Mouse (Mus musculus) MEL (cell line): ENCODE data around the gene Itgb2l. TPM values are rescaled to one million over a fixed set of nuclear protein-coding genes. Genes with fewer than 3 reads are reported as not detected.

ENCODE experiments used
- DNase-seq: peaks from one replicate; pipeline ENCODE4 v3.0.0; 2011; ENCODE audit warnings: low read depth, low spot score
- H3K27ac ChIP-seq: 2 replicates; pipeline ENCODE4 v1.5.1; 2012; ENCODE audit warnings: low read depth, mild to moderate bottlenecking, control low read depth, low read length, moderate library complexity; ENCODE audit not compliant: control insufficient read depth
- H3K27me3 ChIP-seq, 2 experiments: fragments of 150-350 bp in 1 of 2; sonication (generic) in 1 of 2; 2 replicates each; pipeline ENCODE4 v1.6.1; 2012; ENCODE audit warnings: low read length in 2 of 2, mild to moderate bottlenecking in 2 of 2, improper control_type of control experiment in 1 of 2, moderate library complexity in 1 of 2; ENCODE audit not compliant: insufficient read depth in 2 of 2, control insufficient read depth in 1 of 2
- H3K36me3 ChIP-seq, 2 experiments: 2 replicates each; pipeline ENCODE4 v1.6.1; 2012 to 2014; ENCODE audit warnings: low read length in 2 of 2, improper control_type of control experiment in 1 of 2, inconsistent platforms in 1 of 2, mild to moderate bottlenecking in 1 of 2; ENCODE audit not compliant: insufficient read depth in 2 of 2, control insufficient read depth in 1 of 2
- H3K4me1 ChIP-seq, 2 experiments: fragments of 150-350 bp in 1 of 2; sonication (generic) in 1 of 2; 2 replicates each; pipeline ENCODE4 v1.6.1; 2012; ENCODE audit warnings: low read length in 2 of 2, improper control_type of control experiment in 1 of 2, mild to moderate bottlenecking in 1 of 2; ENCODE audit not compliant: insufficient read depth in 2 of 2, control insufficient read depth in 1 of 2
- H3K4me3 ChIP-seq, 2 experiments: fragments of 150-350 bp in 1 of 2; sonication (generic) in 1 of 2; 2 replicates each; pipeline ENCODE4 v1.5.1; 2012; ENCODE audit warnings: low read depth in 2 of 2, low read length in 2 of 2, mild to moderate bottlenecking in 2 of 2, moderate library complexity in 2 of 2, control low read depth in 1 of 2, improper control_type of control experiment in 1 of 2; ENCODE audit not compliant: control insufficient read depth in 1 of 2, insufficient read depth in 1 of 2
- H3K79me2 ChIP-seq: 2 replicates; pipeline ENCODE4 v1.6.1; 2012; ENCODE audit warnings: mild to moderate bottlenecking, low read length, moderate library complexity; ENCODE audit not compliant: control insufficient read depth, poor library complexity, insufficient read depth
- H3K9ac ChIP-seq: 2 replicates; pipeline ENCODE4 v1.6.1; 2012; ENCODE audit warnings: low read depth, mild to moderate bottlenecking, control low read depth, low read length, moderate library complexity; ENCODE audit not compliant: control insufficient read depth, poor library complexity, severe bottlenecking
- H3K9me3 ChIP-seq: fragments of 150-350 bp; sonication (generic); replicated peaks from 2 replicates; pipeline ENCODE4 v1.6.1; 2012; ENCODE audit warnings: mild to moderate bottlenecking, low read length, improper control_type of control experiment, moderate library complexity; ENCODE audit not compliant: insufficient read depth
- BHLHE40 ChIP-seq: IDR thresholded peaks from 2 replicates; pipeline ENCODE4 v1.6.1; 2012; ENCODE audit warnings: low read depth, mild to moderate bottlenecking, inconsistent platforms, low read length, improper control_type of control experiment, borderline replicate concordance
- CHD1 ChIP-seq: IDR thresholded peaks from 2 replicates; pipeline ENCODE4 v1.6.1; 2012; ENCODE audit warnings: low read depth, mild to moderate bottlenecking, inconsistent platforms, low read length, improper control_type of control experiment
- CHD2 ChIP-seq: IDR thresholded peaks from 2 replicates; pipeline ENCODE4 v1.6.1; 2011; ENCODE audit warnings: low read length, improper control_type of control experiment
- CTCF ChIP-seq, 3 experiments: IDR thresholded peaks in 2 of 3; conservative IDR thresholded peaks in 1 of 3; 2 replicates each; pipeline ENCODE4 v1.5.1; 2011 to 2012; ENCODE audit warnings: low read length in 3 of 3, low read depth in 2 of 3, mild to moderate bottlenecking in 2 of 3, improper control_type of control experiment in 1 of 3, inconsistent platforms in 1 of 3, mixed read lengths in 1 of 3, moderate library complexity in 1 of 3; ENCODE audit not compliant: control insufficient read depth in 1 of 3, insufficient read depth in 1 of 3, poor library complexity in 1 of 3, severe bottlenecking in 1 of 3
- ELF1 ChIP-seq: IDR thresholded peaks from 2 replicates; pipeline ENCODE4 v1.6.1; 2014; ENCODE audit warnings: low read depth, mild to moderate bottlenecking, inconsistent platforms, low read length, improper control_type of control experiment, moderate library complexity
- EP300 ChIP-seq, 2 experiments: IDR thresholded peaks; 2 replicates each; pipeline ENCODE4 v1.6.1; 2011; ENCODE audit warnings: improper control_type of control experiment in 2 of 2, low read length in 2 of 2, low read depth in 1 of 2, mild to moderate bottlenecking in 1 of 2
- ETS1 ChIP-seq: IDR thresholded peaks from 2 replicates; pipeline ENCODE4 v1.6.1; 2012; ENCODE audit warnings: low read depth, mild to moderate bottlenecking, inconsistent platforms, low read length, improper control_type of control experiment, moderate library complexity
- GABPA ChIP-seq: IDR thresholded peaks from 2 replicates; pipeline ENCODE4 v1.6.1; 2012; ENCODE audit warnings: low read depth, mild to moderate bottlenecking, inconsistent platforms, low read length, improper control_type of control experiment, moderate library complexity
- GATA1 ChIP-seq: IDR thresholded peaks from 2 replicates; pipeline ENCODE4 v1.6.1; 2011; ENCODE audit warnings: low read depth, low read length, improper control_type of control experiment
- HCFC1 ChIP-seq: IDR thresholded peaks from 2 replicates; pipeline ENCODE4 v1.6.1; 2012; ENCODE audit warnings: low read depth, mild to moderate bottlenecking, inconsistent platforms, low read length, improper control_type of control experiment, moderate library complexity
- KAT2A ChIP-seq: conservative IDR thresholded peaks from 2 replicates; pipeline ENCODE4 v1.6.1; 2012; ENCODE audit warnings: low read depth, low read length, improper control_type of control experiment, inconsistent platforms
- MAFK ChIP-seq: IDR thresholded peaks from 2 replicates; pipeline ENCODE4 v1.6.1; 2011; ENCODE audit warnings: low read depth, mild to moderate bottlenecking, low read length, improper control_type of control experiment, borderline replicate concordance
- MAX ChIP-seq: IDR thresholded peaks from 2 replicates; pipeline ENCODE4 v1.6.1; 2011; ENCODE audit warnings: low read length, improper control_type of control experiment
- MAZ ChIP-seq: IDR thresholded peaks from 2 replicates; pipeline ENCODE4 v1.6.1; 2012; ENCODE audit warnings: low read depth, mild to moderate bottlenecking, inconsistent platforms, low read length, improper control_type of control experiment
- MEF2A ChIP-seq: IDR thresholded peaks from 2 replicates; pipeline ENCODE4 v1.6.1; 2014; ENCODE audit warnings: low read depth, mild to moderate bottlenecking, inconsistent platforms, low read length, improper control_type of control experiment; ENCODE audit not compliant: poor library complexity, insufficient replicate concordance, severe bottlenecking; ENCODE audit errors: extremely low read depth
- MXI1 ChIP-seq: IDR thresholded peaks from 2 replicates; pipeline ENCODE4 v1.6.1; 2011; ENCODE audit warnings: mild to moderate bottlenecking, low read depth, low read length, improper control_type of control experiment
- POLR2AphosphoS2 ChIP-seq: IDR thresholded peaks from 2 replicates; pipeline ENCODE4 v1.6.1; 2011; ENCODE audit warnings: low read length, improper control_type of control experiment
- POLR2AphosphoS5 ChIP-seq: IDR thresholded peaks from 2 replicates; pipeline ENCODE4 v1.6.1; 2012; ENCODE audit warnings: low read depth, borderline replicate concordance, mild to moderate bottlenecking, inconsistent platforms, low read length, moderate library complexity, mixed read lengths
- RAD21 ChIP-seq: IDR thresholded peaks from 2 replicates; pipeline ENCODE4 v1.6.1; 2011; ENCODE audit warnings: mild to moderate bottlenecking, low read depth, low read length, improper control_type of control experiment
- SMC3 ChIP-seq: IDR thresholded peaks from 2 replicates; pipeline ENCODE4 v1.6.1; 2011; ENCODE audit warnings: low read depth, low read length, improper control_type of control experiment
- TBP ChIP-seq: IDR thresholded peaks from 2 replicates; pipeline ENCODE4 v1.8.0; 2011; ENCODE audit warnings: low read depth, low read length, improper control_type of control experiment
- UBTF ChIP-seq: IDR thresholded peaks from 2 replicates; pipeline ENCODE4 v1.6.1; 2012; ENCODE audit warnings: low read depth, mild to moderate bottlenecking, inconsistent platforms, low read length, improper control_type of control experiment, moderate library complexity, borderline replicate concordance; ENCODE audit not compliant: insufficient read depth
- ZKSCAN1 ChIP-seq: IDR thresholded peaks from 2 replicates; pipeline ENCODE4 v1.6.1; 2012; ENCODE audit warnings: low read depth, mild to moderate bottlenecking, inconsistent platforms, low read length, improper control_type of control experiment, moderate library complexity
- polyA plus RNA-seq, 2 experiments: library from polyadenylated mRNA; stranded (reverse) in 1 of 2; unstranded in 1 of 2; fragments of >175 nt in 1 of 2; fragments of >200 nt in 1 of 2; gene quantifications; 2 replicates each; pipeline versions ENCODE4 v1.2.1 to v1.2.4; 2012; ENCODE audit warnings: low replicate concordance in 2 of 2, low read depth in 1 of 2; ENCODE audit not compliant: insufficient read length in 2 of 2, insufficient read depth in 1 of 2, missing spikeins in 1 of 2
- total RNA-seq: library from RNA; depleted of rRNA; stranded (reverse); fragments of 300-350 nt; gene quantifications from 2 replicates; pipeline ENCODE4 v1.2.3, GENCODE M21; 2012

The Itgb2l gene
- total and polyA plus RNA-seq, 3 experiments, result not detected

GRCm38 (mm10) chr16:96395516-96395915 is 47.9 kb downstream of the Itgb2l start:
- no peak overlapping the region for H3K27ac ChIP-seq
- H3K9ac ChIP-seq, result no peak overlapping the region
- no peaks in the 10 kb centered on the region for H3K4me1 ChIP-seq
- H3K79me2 ChIP-seq, result no peaks in the 10 kb centered on the region
- H3K9me3 ChIP-seq, result no peaks in the 10 kb centered on the region
- no peaks in the 10 kb centered on the region for H3K27me3 ChIP-seq
- H3K4me3 ChIP-seq, result no peak overlapping the region
- no peak for DNase-seq
- no peaks in the 10 kb centered on the region for H3K36me3 ChIP-seq
- TF ChIP-seq EP300 (IDR thresholded peaks at IDR 0.05; ENCODE audit: low read depth in 1 of 2, low read length in 2 of 2), result no peak

DNA sequence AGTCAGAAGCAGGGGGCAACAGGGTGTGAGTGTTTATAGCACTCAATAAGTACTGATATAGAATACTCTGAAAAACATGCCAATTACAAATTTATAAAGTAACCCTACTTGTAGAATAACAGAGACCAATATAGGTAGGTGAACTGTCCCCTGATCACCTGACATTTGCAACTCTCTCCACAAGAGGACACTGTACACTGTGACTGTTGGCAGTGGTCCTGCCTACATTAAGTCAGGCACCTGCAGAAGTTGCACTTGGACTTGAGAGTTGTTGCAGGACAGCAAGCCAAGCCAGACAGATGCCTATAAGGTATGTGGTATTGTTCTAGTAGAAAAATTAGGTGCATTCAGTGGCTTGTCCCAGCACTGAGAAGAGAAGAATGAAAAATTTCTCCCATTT is 52.3 kb downstream of the Itgb2l start:
- no peak overlapping the region for H3K4me3 ChIP-seq
- no peaks in the 10 kb centered on the region for H3K79me2 ChIP-seq
- DNase-seq, result no peak
- H3K27ac ChIP-seq, result no peak overlapping the region
- no peaks in the 10 kb centered on the region for H3K36me3 ChIP-seq
- H3K9me3 ChIP-seq, result no peaks in the 10 kb centered on the region
- no peaks in the 10 kb centered on the region for H3K27me3 ChIP-seq
- H3K4me1 ChIP-seq, result no peaks in the 10 kb centered on the region
- no peak overlapping the region for H3K9ac ChIP-seq
- TF ChIP-seq GATA1 (no peak), MEF2A (no peak), GABPA (no peak), MAX (no peak), CHD1 (no peak), CTCF (IDR thresholded peaks at IDR 0.05 in 2 of 3, conservative IDR thresholded peaks at IDR 0.05 in 1 of 3; ENCODE audit: control insufficient read depth in 1 of 3, insufficient read depth in 1 of 3, low read depth in 2 of 3, low read length in 3 of 3, poor library complexity in 1 of 3, severe bottlenecking in 1 of 3) (no peak), UBTF (no peak), MAFK (no peak), KAT2A (no peak)

- H3K79me2 ChIP-seq, result no peaks in the 10 kb centered on the region
- no peaks in the 10 kb centered on the region for H3K36me3 ChIP-seq
- no peaks in the 10 kb centered on the region for H3K27me3 ChIP-seq
- no peak overlapping the region for H3K27ac ChIP-seq
- H3K9me3 ChIP-seq, result no peaks in the 10 kb centered on the region
- no peaks in the 10 kb centered on the region for H3K4me1 ChIP-seq
- no peak overlapping the region for H3K9ac ChIP-seq
- TF ChIP-seq RAD21 (no peak), ZKSCAN1 (no peak), ELF1 (no peak), HCFC1 (no peak), CHD1 (no peak), POLR2AphosphoS2 (no peak), BHLHE40 (no peak), KAT2A (no peak), MXI1 (no peak), ETS1 (no peak), UBTF (no peak), MAX (no peak), CHD2 (no peak), MAFK (no peak), TBP (no peak), MAZ (no peak), GABPA (no peak), POLR2AphosphoS5 (no peak), SMC3 (no peak), CTCF (IDR thresholded peaks at IDR 0.05 in 2 of 3, conservative IDR thresholded peaks at IDR 0.05 in 1 of 3; ENCODE audit: control insufficient read depth in 1 of 3, insufficient read depth in 1 of 3, low read depth in 2 of 3, low read length in 3 of 3, poor library complexity in 1 of 3, severe bottlenecking in 1 of 3) (no peak)
- TF ChIP-seq, all 39 proteins: peak for 0
- H3K4me3 ChIP-seq, result no peak overlapping the region
- DNase-seq, result no peak
Observed at GRCm38 (mm10) chr16:96388481-96388880, 54.9 kb downstream of the Itgb2l start.
